23 mouse cellular contexts compared by ENCODE assay signal in the genomic region with DNA sequence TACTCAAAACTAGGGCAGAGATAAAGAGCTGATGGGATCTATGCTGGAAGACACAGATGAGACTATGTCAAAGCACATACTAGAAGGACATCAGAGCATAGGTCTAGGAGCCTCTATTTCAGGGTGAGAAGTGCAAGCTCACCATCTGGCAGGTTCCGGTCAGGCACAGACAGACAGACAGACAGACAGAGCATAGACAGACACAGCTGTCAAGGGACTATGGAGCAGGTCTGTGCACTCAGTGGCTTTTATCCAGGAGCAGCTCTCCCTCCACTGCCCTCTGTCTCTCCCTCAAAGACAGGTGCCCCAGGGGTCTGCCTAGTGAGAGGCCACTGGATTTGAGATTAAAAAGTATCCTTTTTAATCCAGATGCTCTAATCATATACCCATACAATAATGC. TPM values are rescaled to one million over a fixed set of nuclear protein-coding genes. Genes with fewer than 3 reads are reported as not detected.
"Had no signal": no experiment of that assay in that cellular context is flagged by ENCODE, and none has a peak within 500 bp of the region (broad histone marks: within the 10 kb centered on the region; RNA-seq: fewer than 3 reads in every experiment).

No protein-coding gene starts in this region.

- DNase-seq: kidney, adult 2 months; kidney, postnatal 25 days; layer of hippocampus, adult 9-11 months; liver, embryonic 13.5 days; lung, embryonic 14.5 days; thymus, adult 18-20 months; thymus, postnatal 36 days had no signal

- H3K9me3 ChIP-seq: liver, embryonic 13.5 days; megakaryocyte, embryonic 14.5 days; midbrain, embryonic 10.5 days; midbrain, embryonic 13.5 days had no signal

- H3K27ac ChIP-seq: kidney, postnatal 0 days; layer of hippocampus, adult 2 months; liver, embryonic 13.5 days; midbrain, embryonic 10.5 days; midbrain, embryonic 13.5 days had no signal

- H3K36me3 ChIP-seq: liver, embryonic 13.5 days; midbrain, embryonic 10.5 days; midbrain, embryonic 13.5 days had no signal

- H3K9ac ChIP-seq: liver, embryonic 13.5 days; lung, embryonic 14.5 days; midbrain, embryonic 13.5 days had no signal

- H3K4me1 ChIP-seq: midbrain, embryonic 10.5 days; midbrain, embryonic 13.5 days had no signal

- H3K4me2 ChIP-seq: liver, embryonic 13.5 days; lung, embryonic 14.5 days; midbrain, embryonic 13.5 days had no signal

- ATAC-seq: intestine, postnatal 0 days; lung, postnatal 0 days; midbrain, embryonic 13.5 days; midbrain, embryonic 16.5 days had no signal

- H3K4me3 ChIP-seq: layer of hippocampus, adult 2 months; liver, embryonic 13.5 days; midbrain, embryonic 10.5 days; midbrain, embryonic 13.5 days had no signal

RNA-seq across cellular contexts. Expression of a gene that starts 6.8 kb away (rescaled TPM):
- polyA plus RNA-seq: kidney, embryonic 14.5 days; kidney, postnatal 0 days; liver, embryonic 13.5 days; lung, embryonic 14.5 days; midbrain, embryonic 10.5 days; midbrain, embryonic 13.5 days; midbrain, embryonic 16.5 days; neural tube, embryonic 11.5 days; neural tube, embryonic 14.5 days had no signal

RNA-seq across cellular contexts. Expression of a gene that starts 29.8 kb away (rescaled TPM):
- polyA plus RNA-seq: intestine, postnatal 0 days; kidney, embryonic 14.5 days; kidney, postnatal 0 days; large intestine, adult 2 months; liver, adult 2 months; liver, embryonic 13.5 days; lung, embryonic 14.5 days; midbrain, embryonic 10.5 days; small intestine, adult 2 months; spleen, adult 2 months; urinary bladder, adult 2 months had no signal
